Mouse (Mus musculus): Measurements from ENCODE around the gene Tmem106c.

GRCm38 (mm10) chr15:98012810-98013209 is 48.8 kb downstream of the Tmem106c start:
- TF ChIP-seq CTCF (IDR thresholded peaks at IDR 0.05; ENCODE audit: control insufficient read depth, insufficient read depth, low read length) = no peak
- no peak for TF ChIP-seq POLR2A (IDR thresholded peaks at IDR 0.05; ENCODE audit: borderline replicate concordance, control insufficient read depth, low read depth, low read length)

All from bone marrow, adult 2 months (tissue).